Mouse (Mus musculus): Measurements from ENCODE around the gene Pi4kb. TPM values are rescaled to one million over a fixed set of nuclear protein-coding genes. Genes with fewer than 3 reads are reported as not detected.
"Not testable (repeated sequence)": the region's sequence is repeated elsewhere in the genome, so short reads cannot be mapped to it uniquely, and the experiment has no call there.

Pi4kb gene
- 20.2 and 20.7 TPM in 2 replicates for polyA plus RNA-seq (2015; fragmentation: Nextera tagmentation; extraction: Ambion mirVana)

DNA sequence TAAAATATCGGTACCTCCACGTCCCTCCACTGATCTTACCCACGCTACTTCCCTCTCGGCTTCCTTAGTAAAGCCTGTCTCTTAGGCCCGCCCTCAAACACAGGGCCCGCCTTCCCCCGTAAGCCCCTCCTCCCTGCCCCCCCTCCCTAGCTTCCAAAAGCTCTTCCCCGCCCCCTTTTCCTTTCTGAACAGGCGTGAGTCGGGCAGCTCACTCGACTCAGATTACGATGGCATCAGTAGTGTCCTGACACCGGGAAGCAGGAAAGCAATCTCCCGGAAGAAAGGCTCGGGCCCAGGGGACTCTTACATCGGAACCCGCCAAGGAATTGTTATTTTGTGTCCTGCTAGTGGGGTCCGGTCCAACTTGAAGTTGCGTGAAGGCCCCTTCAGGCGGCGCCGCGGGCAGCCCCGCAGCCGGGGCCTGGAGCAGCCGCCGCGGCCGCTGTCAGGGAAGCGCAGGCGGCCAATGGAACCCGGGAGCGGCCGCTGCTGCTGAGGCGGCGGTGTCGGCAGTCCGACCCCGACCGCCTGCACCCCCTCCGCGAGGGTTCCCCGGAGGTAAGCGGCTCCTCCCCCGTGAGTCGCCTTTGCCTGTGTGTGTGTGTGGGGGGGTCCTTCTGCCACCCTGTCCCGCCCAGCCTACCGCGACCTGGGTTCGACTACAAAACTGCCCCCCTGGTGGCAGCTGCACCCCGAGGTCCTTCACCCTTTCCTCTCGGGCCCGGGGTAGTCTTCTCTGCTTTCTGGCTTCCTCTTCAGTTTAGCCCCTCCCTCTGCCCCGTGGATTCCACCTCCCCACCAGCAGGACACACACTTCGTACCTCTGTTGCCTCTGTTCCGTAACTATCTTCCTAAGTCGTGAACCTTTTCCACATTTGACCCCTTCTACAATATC is at the start of gene Pi4kb:
TSS of gene Pi4kb (plus strand) at position 204 of the 895 bp plus-strand sequence.
- H3K27me3 ChIP-seq (ENCODE audit: insufficient read depth, low read length): no peaks in the 10 kb centered on the region
- peak within 1 kb of the TSS; percentile 77 for H3K4me3 ChIP-seq (replicated peaks; ENCODE audit: low read depth, low read length)
- H3K9me3 ChIP-seq (replicated peaks; ENCODE audit: low read length): no peaks in the 10 kb centered on the region
- DNase-seq (ENCODE audit: low spot score): peak; percentile 97
- peaks cover 9% of the 10 kb centered on the region for H3K4me1 ChIP-seq (replicated peaks; ENCODE audit: insufficient read depth, low read length)
- peak; percentile 92 for ATAC-seq (replicated peaks; ENCODE audit: low FRiP score, low read depth)
- peak within 1 kb of the TSS; percentile 95 for H3K27ac ChIP-seq
- H3K4me2 ChIP-seq (ENCODE audit: low read length): peak within 1 kb of the TSS; percentile 69
- H3K36me3 ChIP-seq (ENCODE audit: insufficient read depth, low read length): 0 out of 2 replicates have a peak, but pooled peaks cover 3% of the 10 kb centered on the region
- under 1% methylated on average over 57 of the region's 57 CpGs for WGBS
- TF ChIP-seq CTCF (IDR thresholded peaks at IDR 0.05; ENCODE audit: low read depth): no peak; the same call in 1 of the 2 replicates
- peak within 1 kb of the TSS; percentile 87 for H3K9ac ChIP-seq (ENCODE audit: low read depth, low read length)

DNA sequence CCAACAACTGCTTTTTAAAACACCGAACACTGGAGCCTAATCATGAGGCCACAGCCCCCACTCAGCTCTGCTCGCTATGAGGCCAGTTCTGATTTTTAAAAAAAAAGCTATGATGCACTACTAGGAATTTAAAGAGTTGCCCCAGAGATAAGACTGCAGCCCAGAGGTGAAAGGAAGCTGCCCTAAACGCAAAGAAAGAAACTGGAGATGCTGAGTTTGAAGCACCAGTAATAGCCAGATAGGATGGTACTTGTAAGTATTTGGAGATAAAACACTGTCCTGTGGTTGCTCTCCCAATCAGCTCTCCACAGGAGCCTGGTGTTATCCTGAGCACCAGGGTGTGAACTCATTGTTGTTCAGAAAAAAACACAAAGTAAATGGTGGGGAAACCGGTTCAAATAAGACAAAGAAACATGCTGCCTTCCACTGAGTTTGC is 48.2 kb upstream of the Pi4kb start:
- not testable (repeated sequence) for H3K27me3 ChIP-seq (ENCODE audit: insufficient read depth, low read length); H3K4me3 ChIP-seq (replicated peaks; ENCODE audit: low read depth, low read length); H3K9me3 ChIP-seq (replicated peaks; ENCODE audit: low read length); H3K4me1 ChIP-seq (replicated peaks; ENCODE audit: insufficient read depth, low read length); H3K36me3 ChIP-seq (ENCODE audit: insufficient read depth, low read length); ATAC-seq (replicated peaks; ENCODE audit: low FRiP score, low read depth); H3K9ac ChIP-seq (ENCODE audit: low read depth, low read length); H3K27ac ChIP-seq; H3K4me2 ChIP-seq (ENCODE audit: low read length); DNase-seq (ENCODE audit: low spot score)
- 46% methylated on average over 4 of the region's 4 CpGs for WGBS

DNA sequence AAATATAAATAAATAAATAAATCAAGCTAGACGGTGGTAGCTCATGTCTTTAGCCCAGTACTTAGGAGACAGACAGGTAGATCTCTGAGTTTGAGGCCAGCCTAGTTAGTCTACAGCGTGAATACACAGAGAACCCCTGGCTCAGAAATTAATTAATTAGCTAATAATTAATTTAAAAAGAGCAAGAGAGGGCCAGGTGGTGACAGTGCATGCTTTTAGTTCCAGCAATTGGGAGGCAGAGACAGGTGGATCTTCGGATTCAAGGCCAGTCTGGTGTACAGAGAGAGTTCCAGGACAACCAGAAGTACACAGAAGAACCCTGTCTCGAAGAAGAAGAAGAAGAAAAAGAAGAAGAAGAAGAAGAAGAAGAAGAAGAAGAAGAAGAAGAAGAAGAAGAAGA is 45.6 kb upstream of the Pi4kb start:
- not testable (repeated sequence) for H3K9me3 ChIP-seq (replicated peaks; ENCODE audit: low read length); H3K27ac ChIP-seq; DNase-seq (ENCODE audit: low spot score); H3K4me3 ChIP-seq (replicated peaks; ENCODE audit: low read depth, low read length); H3K27me3 ChIP-seq (ENCODE audit: insufficient read depth, low read length); H3K4me2 ChIP-seq (ENCODE audit: low read length); H3K9ac ChIP-seq (ENCODE audit: low read depth, low read length); ATAC-seq (replicated peaks; ENCODE audit: low FRiP score, low read depth); H3K4me1 ChIP-seq (replicated peaks; ENCODE audit: insufficient read depth, low read length); H3K36me3 ChIP-seq (ENCODE audit: insufficient read depth, low read length)
- 75% methylated on average over 3 of the region's 4 CpGs for WGBS

DNA sequence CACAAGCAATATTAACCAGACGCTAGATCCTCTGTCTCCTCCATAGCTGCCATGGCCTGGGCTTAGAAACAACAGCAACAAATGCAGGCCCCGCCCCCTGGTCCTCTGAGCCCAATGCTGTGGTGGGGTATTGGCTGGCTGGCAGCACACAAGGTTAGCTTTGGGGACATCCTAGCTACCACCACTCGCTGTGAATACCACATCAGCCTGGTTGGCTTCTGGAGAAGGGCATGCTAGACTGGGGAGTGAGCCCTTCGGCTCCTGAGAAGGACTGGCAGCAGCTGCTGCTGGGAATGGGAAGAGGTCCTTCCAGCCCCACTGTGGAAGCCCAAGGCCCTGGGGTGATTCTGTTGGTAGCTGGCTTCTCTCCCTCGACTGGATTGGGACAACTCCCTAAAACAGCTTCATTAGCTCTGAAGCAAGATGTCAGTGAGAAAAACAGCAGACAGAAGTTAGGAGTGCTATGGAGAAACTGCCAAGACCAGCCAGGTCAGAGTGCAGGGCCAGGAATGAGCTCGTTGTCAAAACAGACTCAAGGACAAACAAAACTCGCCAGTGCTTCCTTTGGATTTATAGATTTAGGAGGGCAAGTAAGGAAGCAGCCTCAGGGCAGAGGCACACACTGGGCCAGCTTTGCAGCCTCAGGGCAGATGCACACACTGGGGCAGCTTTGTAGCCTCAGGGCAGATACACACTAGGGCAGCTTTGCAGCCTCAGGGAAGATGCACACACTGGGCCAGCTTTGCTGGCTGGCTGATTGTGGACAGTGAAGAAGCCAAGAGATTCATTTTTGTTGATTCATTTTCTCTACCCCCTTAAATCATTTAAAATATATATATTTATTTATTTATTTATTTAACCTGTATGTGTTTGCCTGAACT is 43.9 kb upstream of the Pi4kb start:
- H3K27ac ChIP-seq: peak overlapping the region; percentile 77
- not testable (repeated sequence) for H3K27me3 ChIP-seq (ENCODE audit: insufficient read depth, low read length); H3K9ac ChIP-seq (ENCODE audit: low read depth, low read length); H3K4me1 ChIP-seq (replicated peaks; ENCODE audit: insufficient read depth, low read length); H3K4me3 ChIP-seq (replicated peaks; ENCODE audit: low read depth, low read length); H3K4me2 ChIP-seq (ENCODE audit: low read length); H3K36me3 ChIP-seq (ENCODE audit: insufficient read depth, low read length); H3K9me3 ChIP-seq (replicated peaks; ENCODE audit: low read length)
- DNase-seq (ENCODE audit: low spot score): peak; percentile 86
- 31% methylated on average over 7 of the region's 7 CpGs for WGBS
- peak; percentile 19; the same call in 1 of the 2 replicates for ATAC-seq (replicated peaks; ENCODE audit: low FRiP score, low read depth)

DNA sequence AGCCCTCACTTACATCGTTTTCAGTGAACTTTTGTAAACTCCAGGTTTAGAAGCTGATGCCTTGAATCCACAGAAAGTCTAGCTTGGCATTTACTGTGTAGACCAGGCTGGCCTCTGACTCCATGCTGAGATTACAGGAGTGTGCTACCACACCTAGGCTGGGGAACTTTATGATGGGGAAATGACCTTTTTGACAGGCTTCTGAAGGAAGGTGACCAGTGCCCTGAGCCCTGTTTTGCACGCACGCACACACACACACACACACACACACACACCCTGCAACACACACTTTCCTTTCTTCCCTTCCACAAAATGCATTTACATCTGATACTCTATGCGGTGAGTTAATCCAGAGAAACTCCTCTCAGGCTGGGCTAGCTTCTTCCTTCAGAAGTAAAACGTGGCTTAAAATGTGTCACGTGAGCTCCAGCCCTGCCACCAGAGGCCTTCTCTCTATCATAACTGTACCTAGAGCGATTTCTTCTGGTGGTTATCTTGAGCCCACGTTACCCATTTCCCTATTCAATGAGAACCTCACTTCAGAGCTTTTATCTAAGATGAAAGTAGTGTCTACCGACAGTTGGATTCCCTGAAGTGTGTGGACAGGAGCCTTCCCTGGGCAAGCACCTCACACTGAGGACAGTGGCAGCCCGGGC is 43.0 kb upstream of the Pi4kb start:
- H3K36me3 ChIP-seq (ENCODE audit: insufficient read depth, low read length); H3K4me2 ChIP-seq (ENCODE audit: low read length); H3K27me3 ChIP-seq (ENCODE audit: insufficient read depth, low read length); H3K4me1 ChIP-seq (replicated peaks; ENCODE audit: insufficient read depth, low read length); H3K4me3 ChIP-seq (replicated peaks; ENCODE audit: low read depth, low read length); H3K9me3 ChIP-seq (replicated peaks; ENCODE audit: low read length); DNase-seq (ENCODE audit: low spot score); H3K9ac ChIP-seq (ENCODE audit: low read depth, low read length); ATAC-seq (replicated peaks; ENCODE audit: low FRiP score, low read depth): not testable (repeated sequence)
- WGBS: 83% methylated on average over 10 of the region's 10 CpGs
- peak overlapping the region; percentile 13; the same call in 1 of the 2 replicates for H3K27ac ChIP-seq

DNA sequence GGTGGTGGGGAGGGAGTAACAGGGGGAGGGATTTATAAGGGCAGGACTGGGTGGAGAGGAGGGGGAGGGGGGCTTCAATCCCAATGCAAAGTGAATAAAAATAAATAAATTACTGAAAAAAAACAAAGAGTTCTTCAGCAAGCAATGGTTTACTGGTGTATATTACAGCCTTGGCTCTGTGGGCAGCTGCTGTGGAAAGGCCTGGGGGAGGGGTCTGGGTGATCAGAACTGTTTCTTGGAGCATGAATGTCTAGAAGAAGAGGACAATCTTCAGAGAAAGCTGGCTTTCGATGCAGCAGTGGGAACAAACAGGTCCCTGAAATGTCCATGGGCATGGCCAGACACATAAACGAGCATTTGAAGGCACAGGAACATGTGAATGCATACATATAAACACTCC is 42.3 kb upstream of the Pi4kb start:
- not testable (repeated sequence) for H3K27me3 ChIP-seq (ENCODE audit: insufficient read depth, low read length); ATAC-seq (replicated peaks; ENCODE audit: low FRiP score, low read depth); H3K4me3 ChIP-seq (replicated peaks; ENCODE audit: low read depth, low read length); H3K9ac ChIP-seq (ENCODE audit: low read depth, low read length); H3K4me1 ChIP-seq (replicated peaks; ENCODE audit: insufficient read depth, low read length); H3K36me3 ChIP-seq (ENCODE audit: insufficient read depth, low read length); H3K4me2 ChIP-seq (ENCODE audit: low read length); H3K9me3 ChIP-seq (replicated peaks; ENCODE audit: low read length)
- WGBS: 31% methylated on average over 2 of the region's 2 CpGs
- DNase-seq (ENCODE audit: low spot score): peak; percentile 42
- peak overlapping the region; percentile 91 for H3K27ac ChIP-seq

Measured in kidney, postnatal 0 days (tissue).